In the genomic region with DNA sequence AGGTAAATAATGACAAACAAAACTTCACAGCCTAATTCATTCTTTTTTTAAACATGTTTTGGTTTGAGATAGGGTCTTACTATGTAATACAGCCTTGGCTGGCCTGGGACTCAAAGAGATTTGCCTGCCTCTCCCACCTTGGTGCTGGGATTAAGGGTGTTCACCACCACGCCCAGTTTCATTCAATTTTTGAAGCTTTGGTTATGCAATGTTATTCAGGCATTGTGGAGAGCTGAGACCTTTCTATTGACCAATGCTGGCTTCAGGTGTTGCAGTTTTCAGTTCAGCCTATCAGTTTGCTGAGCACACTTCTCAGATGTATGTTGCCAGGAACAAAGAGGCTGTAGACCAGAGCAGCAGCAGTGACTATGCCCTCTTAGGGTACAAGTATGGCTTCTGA, we compare ENCODE assay signal across 15 mouse cellular contexts.
"Had no signal": no experiment of that assay in that cellular context is flagged by ENCODE, and none has a peak within 500 bp of the region (broad histone marks: within the 10 kb centered on the region; RNA-seq: fewer than 3 reads in every experiment).

No protein-coding gene starts in this region.

- H3K27me3 ChIP-seq: neural tube, embryonic 15.5 days; stomach, embryonic 15.5 days had no signal

- H3K4me3 ChIP-seq: neural tube, embryonic 15.5 days; stomach, embryonic 15.5 days had no signal

- H3K4me2 ChIP-seq: neural tube, embryonic 15.5 days; stomach, embryonic 15.5 days had no signal

- H3K27ac ChIP-seq: neural tube, embryonic 15.5 days; stomach, embryonic 15.5 days; stomach, postnatal 0 days had no signal

- DNase-seq: retina, postnatal 1 day; right cerebral cortex, adult 18-20 months; right cerebral cortex, postnatal 14 days; right cerebral cortex, postnatal 25 days; right cerebral cortex, postnatal 4 days; spleen, adult 18-20 months; thymus, adult 18-20 months; thymus, adult 2 months; thymus, postnatal 14 days; thymus, postnatal 25 days; thymus, postnatal 36 days; thymus, postnatal 4 days had no signal

- H3K36me3 ChIP-seq: neural tube, embryonic 15.5 days; stomach, embryonic 15.5 days had no signal

- H3K9me3 ChIP-seq: neural tube, embryonic 15.5 days; stomach, embryonic 15.5 days had no signal

- H3K9ac ChIP-seq: neural tube, embryonic 15.5 days; stomach, embryonic 15.5 days had no signal
